Mouse (Mus musculus): ENCODE measurements at regions not wholly inside any gene's neighbourhood (a gene's known extent, or its start where the extent isn't known, plus 50 kb on each side); places are given as distances from the start of the nearest gene placed in this dataset.

- Histone ChIP-seq H3K79me2 (ENCODE audit: control insufficient read depth, insufficient read depth, low read length) (no peaks in the 10 kb centered on the region), H3K9ac (ENCODE audit: low read depth, low read length) (no peak overlapping the region), H3K27me3 (ENCODE audit: control insufficient read depth, insufficient read depth, low read length) (no peaks in the 10 kb centered on the region), H3K36me3 (ENCODE audit: control insufficient read depth, insufficient read depth, low read length) (no peaks in the 10 kb centered on the region), H3K27ac (replicated peaks; ENCODE audit: insufficient read depth, low read depth, low read length) (no peak overlapping the region), H3K4me3 (ENCODE audit: insufficient read depth, low read depth, low read length) (no peak overlapping the region), H3K4me1 (ENCODE audit: control insufficient read depth, insufficient read depth, low read length) (no peaks in the 10 kb centered on the region)
- 64% methylated on average over 11 of the region's 11 CpGs for WGBS
- no peak for TF ChIP-seq CTCF (IDR thresholded peaks at IDR 0.05; ENCODE audit: low read depth, low read length)
- no peak for TF ChIP-seq POLR2A (IDR thresholded peaks at IDR 0.05; ENCODE audit: extremely low read depth, insufficient read depth, low read length)
- no peak for DNase-seq (ENCODE audit: extremely low read depth, low read depth, low spot score)
Measured at GRCm38 (mm10) chr11:64889335-64890020, 89.4 kb upstream of the Elac2 start.

- DNase-seq (ENCODE audit: extremely low read depth, low read depth, low spot score) = peak; percentile 19
- Histone ChIP-seq H3K27ac (replicated peaks; ENCODE audit: insufficient read depth, low read depth, low read length) (no peak overlapping the region), H3K36me3 (ENCODE audit: control insufficient read depth, insufficient read depth, low read length) (no peaks in the 10 kb centered on the region), H3K4me1 (ENCODE audit: control insufficient read depth, insufficient read depth, low read length) (no peaks in the 10 kb centered on the region), H3K27me3 (ENCODE audit: control insufficient read depth, insufficient read depth, low read length) (no peaks in the 10 kb centered on the region), H3K9ac (ENCODE audit: low read depth, low read length) (no peak overlapping the region), H3K79me2 (ENCODE audit: control insufficient read depth, insufficient read depth, low read length) (no peaks in the 10 kb centered on the region), H3K4me3 (ENCODE audit: insufficient read depth, low read depth, low read length) (no peak overlapping the region)
- 48% methylated on average over 3 of the region's 3 CpGs for WGBS
- TF ChIP-seq CTCF (IDR thresholded peaks at IDR 0.05; ENCODE audit: low read depth, low read length) (peak; percentile 73; the same call in 1 of the 2 replicates), POLR2A (IDR thresholded peaks at IDR 0.05; ENCODE audit: extremely low read depth, insufficient read depth, low read length) (no peak)
Measured at GRCm38 (mm10) chr11:64890776-64891175, 88.1 kb upstream of the Elac2 start.

GRCm38 (mm10) chr11:64895804-64896466, 82.9 kb upstream of the Elac2 start:
- 75% methylated on average over 14 of the region's 14 CpGs for WGBS

DNA sequence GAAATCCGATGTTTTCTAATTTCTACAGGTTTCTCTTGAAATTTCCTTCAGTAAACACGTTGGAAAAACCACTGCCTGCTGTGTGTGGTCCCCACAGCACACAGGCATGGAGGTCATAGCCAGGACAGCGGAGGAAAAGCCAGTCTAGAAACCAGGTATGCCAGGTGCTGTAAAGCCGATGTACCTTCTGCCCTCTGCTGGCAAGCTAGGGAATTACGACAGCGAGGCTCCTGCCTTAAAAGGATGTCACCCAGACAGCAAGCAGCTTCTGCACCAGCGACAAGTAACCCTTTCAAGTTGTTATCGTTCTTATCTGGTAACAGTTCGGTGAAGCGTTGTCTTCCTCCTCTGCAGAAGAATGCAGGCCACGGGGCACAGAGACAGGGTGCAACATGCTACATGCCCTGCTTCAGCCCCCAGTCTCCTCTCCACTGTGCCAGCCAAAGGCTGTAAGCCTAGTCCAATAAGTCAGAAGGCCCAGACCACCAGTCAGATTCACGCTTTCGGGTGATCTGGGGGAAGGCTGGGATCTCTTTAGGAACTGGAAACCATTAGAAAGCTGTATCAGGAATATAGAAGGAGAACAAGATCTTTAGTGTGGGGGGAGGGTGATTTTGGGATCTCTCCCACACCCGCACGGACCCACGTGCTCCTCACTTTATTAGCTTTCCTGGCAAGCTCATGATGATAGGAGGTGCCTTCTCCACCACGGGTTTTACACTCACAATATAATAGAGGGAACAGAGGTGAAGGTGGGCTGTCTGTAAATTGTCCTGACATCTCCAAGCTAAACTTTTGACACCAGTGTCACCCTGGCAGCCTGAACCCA, 79.9 kb upstream of the Elac2 start:
- DNase-seq (ENCODE audit: extremely low read depth, low read depth, low spot score) = peak; percentile 35
- H3K27me3 ChIP-seq (ENCODE audit: control insufficient read depth, insufficient read depth, low read length) = no peaks in the 10 kb centered on the region
- H3K9ac ChIP-seq (ENCODE audit: low read depth, low read length) = no peak overlapping the region
- H3K36me3 ChIP-seq (ENCODE audit: control insufficient read depth, insufficient read depth, low read length) = no peaks in the 10 kb centered on the region
- H3K4me3 ChIP-seq (ENCODE audit: insufficient read depth, low read depth, low read length) = no peak overlapping the region
- peak; percentile 94 for TF ChIP-seq CTCF (IDR thresholded peaks at IDR 0.05; ENCODE audit: low read depth, low read length)
- no peak for TF ChIP-seq POLR2A (IDR thresholded peaks at IDR 0.05; ENCODE audit: extremely low read depth, insufficient read depth, low read length)
- WGBS = 24% methylated on average over 17 of the region's 17 CpGs
- H3K4me1 ChIP-seq (ENCODE audit: control insufficient read depth, insufficient read depth, low read length) = no peaks in the 10 kb centered on the region
- no peak overlapping the region for H3K27ac ChIP-seq (replicated peaks; ENCODE audit: insufficient read depth, low read depth, low read length)
- H3K79me2 ChIP-seq (ENCODE audit: control insufficient read depth, insufficient read depth, low read length) = no peaks in the 10 kb centered on the region

More at GRCm38 (mm10) chr11:64895804-64896466, 82.9 kb upstream of the Elac2 start:
- no peak overlapping the region for H3K27ac ChIP-seq (replicated peaks; ENCODE audit: insufficient read depth, low read depth, low read length)
- H3K9ac ChIP-seq (ENCODE audit: low read depth, low read length) = no peak overlapping the region
- H3K79me2 ChIP-seq (ENCODE audit: control insufficient read depth, insufficient read depth, low read length) = no peaks in the 10 kb centered on the region
- no peaks in the 10 kb centered on the region for H3K4me1 ChIP-seq (ENCODE audit: control insufficient read depth, insufficient read depth, low read length)
- H3K27me3 ChIP-seq (ENCODE audit: control insufficient read depth, insufficient read depth, low read length) = no peaks in the 10 kb centered on the region
- DNase-seq (ENCODE audit: extremely low read depth, low read depth, low spot score) = no peak
- no peaks in the 10 kb centered on the region for H3K36me3 ChIP-seq (ENCODE audit: control insufficient read depth, insufficient read depth, low read length)
- no peak for TF ChIP-seq POLR2A (IDR thresholded peaks at IDR 0.05; ENCODE audit: extremely low read depth, insufficient read depth, low read length)
- TF ChIP-seq CTCF (IDR thresholded peaks at IDR 0.05; ENCODE audit: low read depth, low read length) = no peak
- H3K4me3 ChIP-seq (ENCODE audit: insufficient read depth, low read depth, low read length) = no peak overlapping the region

- Histone ChIP-seq H3K27ac (replicated peaks; ENCODE audit: insufficient read depth, low read depth, low read length) (no peak overlapping the region), H3K4me1 (ENCODE audit: control insufficient read depth, insufficient read depth, low read length) (no peaks in the 10 kb centered on the region), H3K27me3 (ENCODE audit: control insufficient read depth, insufficient read depth, low read length) (no peaks in the 10 kb centered on the region), H3K4me3 (ENCODE audit: insufficient read depth, low read depth, low read length) (no peak overlapping the region), H3K79me2 (ENCODE audit: control insufficient read depth, insufficient read depth, low read length) (no peaks in the 10 kb centered on the region), H3K9ac (ENCODE audit: low read depth, low read length) (no peak overlapping the region), H3K36me3 (ENCODE audit: control insufficient read depth, insufficient read depth, low read length) (no peaks in the 10 kb centered on the region)
- no peak for DNase-seq (ENCODE audit: extremely low read depth, low read depth, low spot score)
- TF ChIP-seq POLR2A (IDR thresholded peaks at IDR 0.05; ENCODE audit: extremely low read depth, insufficient read depth, low read length) (no peak), CTCF (IDR thresholded peaks at IDR 0.05; ENCODE audit: low read depth, low read length) (no peak)
- 73% methylated on average over 15 of the region's 15 CpGs for WGBS
Measured at GRCm38 (mm10) chr11:64899587-64900278, 79.1 kb upstream of the Elac2 start.
